Mouse (Mus musculus) liver, embryonic 16.5 days (tissue): Measurements from ENCODE around the gene Tfr2. TPM values are rescaled to one million over a fixed set of nuclear protein-coding genes. Genes with fewer than 3 reads are reported as not detected.
A peak's percentile ranks its signal among the peaks of the same experiment; 100 is the strongest.

Source experiments
- ATAC-seq: fragments of 200-750 bp; cut with Nextera tagmentation; 2 replicates; pipeline ENCODE4 v1.8.0; 2017; ENCODE audit warnings: low read depth, mild to moderate bottlenecking, moderate number of reproducible peaks, moderate library complexity
- H3K27ac ChIP-seq: fragments of 300-500 bp; sonication (generic); 2 replicates; pipeline ENCODE4 v1.5.1; 2014; ENCODE audit warnings: mild to moderate bottlenecking, low read length
- H3K27me3 ChIP-seq: fragments of 300-500 bp; sonication (generic); 2 replicates; pipeline ENCODE4 v1.6.1; 2014; ENCODE audit warnings: low read depth, low read length, mixed read lengths; ENCODE audit not compliant: control insufficient read depth, insufficient read depth
- H3K36me3 ChIP-seq: fragments of 300-500 bp; sonication (generic); 2 replicates; pipeline ENCODE4 v1.6.1; 2014; ENCODE audit warnings: mild to moderate bottlenecking; ENCODE audit not compliant: control insufficient read depth, insufficient read depth
- H3K4me1 ChIP-seq: fragments of 300-500 bp; sonication (generic); 2 replicates; pipeline ENCODE4 v1.6.1; 2014; ENCODE audit warnings: low read depth, low read length, mixed read lengths; ENCODE audit not compliant: control insufficient read depth
- H3K4me2 ChIP-seq: fragments of 300-500 bp; sonication (generic); 2 replicates; pipeline ENCODE4 v1.6.1; 2014; ENCODE audit warnings: low read depth, low read length, mixed read lengths
- H3K4me3 ChIP-seq: fragments of 300-500 bp; sonication (generic); 2 replicates; pipeline ENCODE4 v1.5.1; 2014; ENCODE audit warnings: low read depth, mild to moderate bottlenecking, low read length
- H3K9ac ChIP-seq: fragments of 300-500 bp; sonication (generic); 2 replicates; pipeline ENCODE4 v1.6.1; 2014; ENCODE audit warnings: low read depth, low read length
- H3K9me3 ChIP-seq: fragments of 300-500 bp; sonication (generic); replicated peaks from 2 replicates; pipeline ENCODE4 v1.6.1; 2016; ENCODE audit warnings: low read length; ENCODE audit not compliant: control insufficient read depth
- WGBS: fragments of 180-500 bp; shearing (Covaris S2); extraction: QIAGEN DNeasy Blood & Tissue Kit; methylation state at CpG from one replicate; pipeline ENCODE4 v1.1.7; 2014; ENCODE audit not compliant: insufficient replicate concordance; 5-methylcytosine and 5-hydroxymethylcytosine counted together
- polyA plus RNA-seq: library from polyadenylated mRNA; unstranded; fragments of >200 nt; fragmentation: Nextera tagmentation; extraction: Ambion mirVana; gene quantifications from 2 replicates; pipeline ENCODE4 v1.2.1, GENCODE M21; 2015

Tfr2 gene
- polyA plus RNA-seq, 1 experiment from 2014 or later, result 62.5 TPM

DNA sequence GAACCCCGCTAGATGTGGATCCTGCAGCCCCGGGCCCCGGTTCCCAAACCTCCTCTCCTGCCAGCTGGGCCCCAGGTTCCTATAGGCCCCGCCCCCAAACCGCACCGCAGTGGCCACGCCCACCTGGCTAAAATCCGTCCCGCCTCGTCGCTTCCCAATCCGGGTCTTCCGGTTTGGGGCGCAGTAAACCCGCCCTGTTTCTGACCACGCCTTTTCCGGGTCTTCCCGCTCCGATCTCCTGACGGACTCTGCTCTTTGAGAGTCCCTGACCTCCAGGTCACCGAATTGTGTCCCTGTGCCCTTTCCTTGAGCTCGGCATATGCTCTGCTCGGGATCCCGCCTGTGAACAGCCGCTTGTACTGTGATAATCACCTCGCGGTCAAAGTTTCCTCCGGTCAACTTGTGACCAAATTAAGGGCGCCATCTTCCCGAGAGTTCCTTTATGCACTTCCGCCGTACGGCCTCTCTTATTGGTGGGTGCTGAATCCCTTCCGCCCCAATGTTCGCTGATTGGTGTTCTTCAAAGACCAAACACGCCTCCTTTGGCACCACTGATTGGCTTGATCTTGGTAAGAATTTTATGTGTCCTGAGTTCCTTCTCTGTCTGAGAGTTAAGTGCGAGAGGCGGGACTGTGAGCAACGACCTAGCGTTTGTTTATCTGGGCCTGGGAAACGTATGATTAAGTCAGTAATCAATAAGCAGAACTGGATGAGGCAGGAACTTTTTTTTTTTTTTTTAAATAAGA is 31.2 kb downstream of the Tfr2 start, which contains the start of gene Mospd3:
Mospd3 (minus strand) TSS at position 440 of the 746 bp plus-strand sequence.
- Histone ChIP-seq H3K27ac (peak within 1 kb of the TSS; percentile 91), H3K4me1 (peaks cover 43% of the 10 kb centered on the region), H3K4me2 (peak within 1 kb of the TSS; percentile 99), H3K27me3 (no peaks in the 10 kb centered on the region), H3K9ac (peak within 1 kb of the TSS; percentile 91), H3K4me3 (peak within 1 kb of the TSS; percentile 81), H3K36me3 (no peaks in the 10 kb centered on the region), H3K9me3 (no peaks in the 10 kb centered on the region)
- peak; percentile 93 for ATAC-seq
- under 1% methylated on average over 41 of the region's 41 CpGs for WGBS

DNA sequence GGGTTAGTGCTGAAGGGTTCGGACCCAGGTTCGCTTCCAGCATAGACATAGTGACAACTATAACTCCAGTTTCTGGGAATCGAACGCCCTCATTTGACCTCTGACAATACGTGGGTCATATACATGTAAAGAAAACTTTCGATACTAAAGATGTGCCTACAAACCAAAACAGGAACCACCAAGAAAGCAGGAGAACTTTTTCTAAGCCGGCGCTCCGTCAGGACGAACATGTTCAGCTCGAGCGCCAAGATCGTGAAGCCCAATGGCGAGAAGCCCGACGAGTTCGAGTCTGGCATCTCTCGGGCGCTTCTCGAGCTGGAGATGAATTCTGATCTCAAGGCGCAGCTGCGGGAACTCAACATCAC is 31.7 kb downstream of the Tfr2 start:
- no peak for ATAC-seq
- Histone ChIP-seq H3K36me3 (no peaks in the 10 kb centered on the region), H3K4me1 (peaks cover 45% of the 10 kb centered on the region)

DNA sequence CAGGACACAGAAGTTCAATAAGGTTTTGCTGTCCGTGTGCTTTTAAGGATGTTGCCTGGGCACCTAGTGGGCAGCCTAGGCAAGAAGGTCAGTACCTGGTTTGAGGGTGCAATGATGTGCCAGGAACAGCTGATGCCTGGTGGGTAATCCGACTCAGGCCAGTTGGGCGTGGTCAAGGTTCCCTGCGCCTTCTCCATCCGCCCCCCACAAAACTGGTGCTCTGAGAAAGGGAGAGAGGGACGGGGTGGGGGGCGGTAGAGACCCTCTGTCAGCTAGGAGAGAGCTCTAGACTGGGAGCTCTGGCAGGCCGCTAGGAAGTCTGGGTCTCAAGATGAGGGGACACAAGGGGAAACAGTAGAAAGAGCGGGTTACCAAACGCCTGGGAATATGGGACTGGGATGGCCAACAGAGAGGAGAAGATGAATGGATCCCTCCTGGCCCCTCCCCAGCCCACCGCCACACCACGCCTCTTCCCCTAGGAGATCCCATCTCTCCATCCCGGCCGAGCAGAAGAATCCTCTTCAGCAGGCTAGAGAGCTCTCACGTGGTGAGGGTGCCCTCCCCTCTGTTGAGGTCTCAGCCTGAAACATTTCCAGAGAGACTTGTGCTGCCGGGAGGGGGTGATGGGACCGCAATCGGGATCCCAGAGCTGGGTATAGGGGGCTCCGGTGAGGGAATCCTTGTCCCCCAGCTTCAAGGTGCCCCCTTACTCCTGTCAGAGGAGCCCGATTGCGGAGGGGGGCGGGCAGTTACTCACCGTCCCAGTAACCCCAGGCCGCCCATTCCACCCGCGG is 38.4 kb downstream of the Tfr2 start:
- no peaks in the 10 kb centered on the region for H3K9me3 ChIP-seq
- H3K9ac ChIP-seq, result no peak overlapping the region
- WGBS, result 46% methylated on average over 26 of the region's 26 CpGs
- H3K4me1 ChIP-seq, result peaks cover 30% of the 10 kb centered on the region
- no peaks in the 10 kb centered on the region for H3K36me3 ChIP-seq
- H3K27ac ChIP-seq, result no peak overlapping the region
- no peaks in the 10 kb centered on the region for H3K27me3 ChIP-seq
- no peak overlapping the region for H3K4me2 ChIP-seq
- no peak overlapping the region for H3K4me3 ChIP-seq
- ATAC-seq, result no peak

More for the DNA sequence above, 31.7 kb downstream of the Tfr2 start:
- peak overlapping the region; percentile 91 for H3K27ac ChIP-seq
- peak overlapping the region; percentile 71 for H3K9ac ChIP-seq
- no peaks in the 10 kb centered on the region for H3K9me3 ChIP-seq
- under 1% methylated on average over 22 of the region's 22 CpGs for WGBS
- peak overlapping the region; percentile 81 for H3K4me3 ChIP-seq
- H3K4me2 ChIP-seq, result peak overlapping the region; percentile 99
- no peaks in the 10 kb centered on the region for H3K27me3 ChIP-seq

DNA sequence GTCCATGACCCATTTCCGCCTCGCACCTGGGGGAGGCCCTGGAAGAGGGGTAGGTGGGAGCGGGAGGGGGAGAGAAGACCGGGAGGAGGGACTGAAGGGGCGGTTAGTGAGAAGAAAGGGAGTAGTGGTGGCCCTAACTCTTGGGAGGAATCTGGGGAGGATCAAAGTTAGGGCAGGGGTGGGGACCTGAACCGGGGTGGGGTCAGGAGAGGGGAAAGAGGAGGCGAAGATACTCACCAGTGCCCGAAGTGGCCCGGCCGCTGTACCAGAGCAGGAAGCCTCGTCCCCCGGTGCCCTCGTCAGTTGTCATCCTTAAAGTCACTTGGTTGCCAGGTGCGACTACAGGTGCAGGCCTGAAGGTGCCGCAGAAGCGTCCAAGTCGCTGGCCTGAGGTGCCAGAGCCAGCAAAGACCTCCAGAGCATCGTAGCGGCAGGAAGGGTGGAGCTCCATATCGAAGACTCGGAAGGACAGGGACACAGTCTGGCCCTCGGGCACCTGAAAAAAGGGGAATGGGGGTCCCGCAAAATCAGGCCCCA is 39.1 kb downstream of the Tfr2 start:
- Histone ChIP-seq H3K4me1 (peaks cover 28% of the 10 kb centered on the region), H3K4me3 (no peak overlapping the region), H3K27ac (no peak overlapping the region), H3K27me3 (no peaks in the 10 kb centered on the region), H3K9me3 (no peaks in the 10 kb centered on the region), H3K4me2 (no peak overlapping the region), H3K9ac (no peak overlapping the region), H3K36me3 (no peaks in the 10 kb centered on the region)
- ATAC-seq, result no peak
- 53% methylated on average over 23 of the region's 23 CpGs for whole genome bisulfite sequencing

DNA sequence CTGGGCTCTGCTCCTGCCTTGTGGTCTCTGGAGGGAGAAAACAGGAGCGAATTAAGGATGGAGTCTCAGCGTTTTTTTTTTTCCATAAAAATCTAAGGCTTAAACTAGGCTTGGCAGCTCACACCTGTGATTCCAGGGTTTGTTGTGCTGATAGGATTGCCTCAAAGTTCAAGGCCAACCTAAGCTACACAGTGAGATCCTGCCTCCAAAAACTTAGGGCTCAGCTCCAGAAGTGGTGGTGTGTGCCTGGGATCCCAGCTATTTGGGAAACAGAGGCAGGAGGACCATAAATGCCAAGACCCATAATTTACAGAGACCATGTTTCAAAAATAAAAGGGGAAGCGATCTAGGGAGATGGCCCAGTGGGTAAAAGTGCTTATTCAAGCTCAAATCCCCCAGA is 39.7 kb downstream of the Tfr2 start:
- Histone ChIP-seq H3K4me2 (no peak overlapping the region), H3K4me1 (peaks cover 27% of the 10 kb centered on the region), H3K4me3 (no peak overlapping the region), H3K36me3 (no peaks in the 10 kb centered on the region), H3K27ac (no peak overlapping the region), H3K9me3 (no peaks in the 10 kb centered on the region), H3K27me3 (no peaks in the 10 kb centered on the region), H3K9ac (no peak overlapping the region)
- no peak for ATAC-seq
- WGBS, result 61% methylated on average over 3 of the region's 3 CpGs

DNA sequence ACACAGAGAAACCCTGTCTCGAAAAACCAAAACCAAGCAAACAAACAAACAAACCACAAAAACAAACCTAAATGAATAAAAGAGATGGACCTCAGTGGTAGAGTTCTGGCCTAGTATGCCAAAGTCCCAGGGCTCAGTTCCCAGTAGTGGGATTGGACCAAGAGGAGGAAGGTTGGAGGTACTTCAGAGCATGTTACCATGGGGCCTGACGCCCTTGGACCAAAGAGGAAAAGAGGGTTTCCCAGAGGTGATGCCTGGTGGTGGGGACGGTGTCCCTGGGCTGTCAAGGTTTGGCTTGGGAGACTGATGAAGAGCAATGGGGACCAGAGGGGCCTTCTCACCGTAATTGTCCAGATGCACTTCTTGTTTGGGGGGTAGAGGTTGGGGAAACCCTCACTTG is 40.4 kb downstream of the Tfr2 start:
- Histone ChIP-seq H3K27me3 (no peaks in the 10 kb centered on the region), H3K36me3 (no peaks in the 10 kb centered on the region), H3K9me3 (no peaks in the 10 kb centered on the region), H3K9ac (no peak overlapping the region), H3K4me2 (no peak overlapping the region), H3K27ac (no peak overlapping the region), H3K4me1 (peaks cover 25% of the 10 kb centered on the region), H3K4me3 (no peak overlapping the region)
- 72% methylated on average over 4 of the region's 4 CpGs for WGBS
- ATAC-seq, result no peak

DNA sequence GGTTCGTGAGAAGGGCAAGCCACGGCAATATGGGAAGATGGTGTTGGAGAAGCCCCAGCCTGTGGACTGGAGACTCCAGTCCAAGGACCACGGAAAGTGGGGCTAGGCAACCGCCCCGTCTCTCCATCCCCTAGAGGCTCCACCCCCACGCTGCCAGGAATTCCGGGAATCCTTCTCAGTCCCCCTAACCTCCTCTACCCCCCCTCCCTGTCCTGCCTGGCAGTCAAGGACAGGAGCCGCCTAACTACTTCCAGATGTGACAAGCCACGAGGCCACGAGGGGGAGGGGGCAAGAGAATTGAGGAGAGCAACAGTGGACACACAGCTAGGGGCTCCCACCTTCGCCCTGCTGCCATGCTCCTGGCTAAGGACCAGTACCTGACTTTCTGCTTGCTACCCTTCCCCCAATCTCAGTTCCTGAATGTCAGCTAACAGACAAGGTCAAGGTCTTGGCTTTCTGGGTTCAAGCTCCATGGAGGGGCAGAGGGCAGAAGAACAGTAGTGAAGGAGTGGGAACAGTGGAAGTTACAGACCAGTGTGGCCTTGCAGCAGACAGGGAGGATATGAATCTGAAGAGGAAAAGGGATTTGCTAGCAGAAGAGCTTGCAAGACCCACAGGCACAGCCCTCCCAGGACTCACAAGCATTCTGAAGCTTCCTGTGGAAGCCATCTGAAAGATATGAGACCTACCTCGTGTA is 41.1 kb downstream of the Tfr2 start:
- Histone ChIP-seq H3K27ac (peak overlapping the region; percentile 61), H3K36me3 (no peaks in the 10 kb centered on the region), H3K9me3 (no peaks in the 10 kb centered on the region), H3K4me3 (no peak overlapping the region), H3K9ac (peak overlapping the region; percentile 15; the same call in 1 of the 2 replicates), H3K4me2 (peak overlapping the region; percentile 11; the same call in 1 of the 2 replicates), H3K27me3 (no peaks in the 10 kb centered on the region), H3K4me1 (peaks cover 19% of the 10 kb centered on the region)
- ATAC-seq, result no peak; the same call in 1 of the 2 replicates
- 42% methylated on average over 12 of the region's 12 CpGs for WGBS

DNA sequence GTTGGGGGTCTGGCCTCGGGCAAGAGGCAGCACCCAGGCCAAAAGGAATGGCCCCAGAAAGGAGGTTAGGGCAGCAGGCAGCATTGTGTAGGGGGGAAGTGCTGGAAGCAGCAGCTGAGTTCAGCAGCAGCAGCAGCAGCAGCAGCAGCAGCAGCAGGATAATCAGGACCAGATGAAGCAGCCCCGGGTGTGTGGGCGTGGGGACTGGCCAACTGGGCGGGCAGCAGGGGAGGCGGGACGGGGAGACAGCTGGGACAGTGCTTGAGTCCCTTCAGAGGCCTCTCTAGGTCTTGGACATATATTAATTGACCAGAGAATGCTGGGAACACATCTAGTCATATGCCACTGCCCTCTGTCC is 41.6 kb downstream of the Tfr2 start:
- ATAC-seq, result no peak
- Histone ChIP-seq H3K4me3 (no peak overlapping the region), H3K9me3 (no peaks in the 10 kb centered on the region), H3K4me1 (peaks cover 15% of the 10 kb centered on the region), H3K9ac (peak overlapping the region; percentile 15; the same call in 1 of the 2 replicates), H3K4me2 (peak overlapping the region; percentile 11; the same call in 1 of the 2 replicates), H3K36me3 (no peaks in the 10 kb centered on the region), H3K27ac (peak overlapping the region; percentile 61), H3K27me3 (no peaks in the 10 kb centered on the region)
- WGBS, result 19% methylated on average over 6 of the region's 6 CpGs
